Mouse (Mus musculus) testis, postnatal 10 days (tissue): Measurements from ENCODE around the gene Sh3gl1.
A peak's percentile ranks its signal among the peaks of the same experiment; 100 is the strongest.

Experiments
- DNase-seq: peaks from one replicate; pipeline ENCODE4 v3.0.0; 2021; ENCODE audit warnings: low spot score

The Sh3gl1 gene

DNA sequence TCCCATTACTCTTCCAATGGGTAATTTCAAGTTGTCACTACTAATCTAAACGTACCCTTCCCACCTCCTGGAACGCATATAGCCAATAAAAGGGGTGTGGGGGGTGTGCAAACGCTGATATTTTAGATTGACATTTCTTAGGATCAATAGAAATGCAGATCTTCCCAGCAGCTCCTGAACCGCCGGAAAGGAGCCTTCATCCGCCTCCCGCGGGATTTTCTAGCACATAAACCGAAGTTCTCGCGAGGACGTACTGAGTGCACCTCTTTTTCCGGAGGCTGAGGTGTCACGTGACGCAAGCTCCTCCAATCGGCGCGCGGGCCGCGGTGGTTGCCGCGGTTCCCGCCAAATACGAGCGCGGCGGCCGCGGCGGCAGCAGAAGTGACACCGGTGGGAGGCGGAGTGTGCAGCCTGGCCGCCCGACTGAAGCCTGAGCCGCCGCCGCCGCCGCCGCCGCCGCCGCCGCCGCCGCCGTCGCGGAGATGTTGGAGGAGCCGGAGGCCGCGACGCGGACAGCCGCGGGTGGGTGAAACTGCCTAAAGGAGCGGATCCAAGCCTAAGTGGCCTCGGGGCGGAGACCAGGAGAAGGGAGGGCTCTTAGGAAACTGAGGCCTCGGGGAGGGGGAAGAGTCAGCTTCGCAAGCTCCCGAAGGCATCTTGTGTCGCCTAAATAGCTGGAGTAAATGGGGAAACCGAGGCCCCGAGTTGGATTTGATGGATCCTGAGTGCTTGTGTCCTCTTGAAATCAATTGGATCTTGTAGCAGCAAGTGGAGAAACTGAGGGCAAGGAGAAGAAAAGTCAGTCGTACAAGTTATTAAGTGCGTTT, 3.8 kb upstream of the Sh3gl1 start, which contains the start of gene Chaf1a:
Chaf1a (plus strand) TSS at position 410 of the 827 bp plus-strand sequence.
- DNase-seq: peak; percentile 96

DNA sequence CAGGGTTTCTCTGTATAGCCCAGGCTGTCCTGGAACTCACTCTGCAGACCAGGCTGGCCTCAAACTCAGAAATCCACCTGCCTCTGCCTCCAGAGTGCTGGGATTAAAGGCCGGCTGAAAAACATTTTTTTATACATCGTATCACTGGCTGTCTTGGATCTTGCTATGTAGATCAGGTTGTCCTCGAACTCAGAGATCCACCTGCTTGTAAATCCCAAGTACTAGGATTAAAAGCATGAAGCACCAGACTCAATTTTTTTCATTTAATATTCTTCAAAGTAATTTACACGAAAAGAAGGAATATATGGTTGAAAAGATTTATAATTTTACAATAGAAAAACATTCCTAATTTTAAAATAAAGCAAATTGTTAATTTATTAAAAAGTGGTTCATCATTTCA, 2.9 kb upstream of the Sh3gl1 start:
- DNase-seq: no peak

DNA sequence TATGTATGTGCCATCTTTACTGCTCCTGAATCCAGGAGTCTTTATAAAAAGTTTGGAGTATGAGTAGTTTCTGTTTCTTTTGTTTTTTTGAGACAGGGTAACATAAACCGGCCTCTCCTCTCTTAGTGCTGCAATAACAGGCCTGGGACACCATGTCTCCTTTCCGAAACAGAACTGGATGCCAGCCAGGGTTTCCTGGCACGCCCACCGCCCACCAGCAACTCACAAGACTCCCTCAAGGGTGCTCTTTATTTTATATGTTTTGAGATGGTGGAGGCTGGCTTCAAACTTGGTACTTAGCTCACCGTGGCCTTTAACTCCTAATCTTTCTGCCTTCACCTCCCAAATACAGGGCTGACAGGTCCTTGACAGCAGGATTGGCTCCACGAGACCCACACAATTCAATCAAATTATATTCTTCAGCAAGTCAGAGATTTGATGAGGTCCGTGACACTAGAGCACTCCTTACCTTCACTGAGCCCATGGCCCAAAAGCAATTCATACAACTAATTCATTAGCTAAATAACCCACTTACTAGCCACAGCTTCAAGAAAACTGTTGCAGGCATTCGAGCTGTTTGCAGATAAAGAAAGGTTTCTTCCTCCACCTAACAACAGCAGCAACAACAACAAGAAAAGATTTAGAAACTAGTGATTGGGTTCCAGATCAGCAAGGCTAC, 2.3 kb upstream of the Sh3gl1 start:
- DNase-seq: peak; percentile 68

DNA sequence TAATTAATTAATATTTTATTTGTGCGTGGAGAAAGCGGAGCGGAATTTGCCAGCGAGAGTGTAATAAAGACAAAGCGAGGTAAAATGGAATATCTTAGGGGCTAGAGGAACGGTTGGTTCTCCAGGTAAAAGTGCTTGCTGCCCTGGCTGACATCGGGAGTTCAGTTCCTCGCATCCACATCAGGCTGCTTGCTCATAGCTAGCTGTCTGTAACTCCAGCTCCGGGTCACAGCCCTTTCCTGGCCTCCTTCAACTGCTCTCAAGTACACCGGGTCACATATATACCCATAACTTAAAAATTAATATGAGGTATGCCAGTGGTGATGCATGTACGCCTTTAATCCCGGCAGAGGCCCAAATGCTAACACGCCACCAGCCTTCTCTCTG, 459 bp upstream of the Sh3gl1 start:
- no peak for DNase-seq

DNA sequence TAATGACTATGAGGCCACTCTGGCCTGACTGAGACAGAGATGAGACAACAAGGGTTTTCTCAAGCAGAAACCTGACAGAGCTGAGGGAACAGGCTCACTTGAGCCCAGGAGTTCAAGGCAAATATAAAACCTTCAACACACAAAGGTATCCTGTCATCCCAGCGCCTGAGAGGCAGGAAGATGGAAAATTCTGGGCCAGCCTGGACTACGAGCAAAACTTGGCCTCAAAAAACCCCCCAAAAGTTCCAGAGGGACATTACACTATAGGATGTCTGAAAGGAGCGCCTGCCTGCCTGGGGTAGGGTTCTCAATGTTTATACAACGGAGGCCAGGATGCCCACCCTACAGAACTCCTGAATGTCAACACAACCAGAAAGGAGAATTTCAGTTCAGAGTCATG, 1.2 kb downstream of the Sh3gl1 start:
- no peak for DNase-seq

GRCm38 (mm10) chr17:56034726-56035100, 1.7 kb downstream of the Sh3gl1 start:
- no peak for DNase-seq

DNA sequence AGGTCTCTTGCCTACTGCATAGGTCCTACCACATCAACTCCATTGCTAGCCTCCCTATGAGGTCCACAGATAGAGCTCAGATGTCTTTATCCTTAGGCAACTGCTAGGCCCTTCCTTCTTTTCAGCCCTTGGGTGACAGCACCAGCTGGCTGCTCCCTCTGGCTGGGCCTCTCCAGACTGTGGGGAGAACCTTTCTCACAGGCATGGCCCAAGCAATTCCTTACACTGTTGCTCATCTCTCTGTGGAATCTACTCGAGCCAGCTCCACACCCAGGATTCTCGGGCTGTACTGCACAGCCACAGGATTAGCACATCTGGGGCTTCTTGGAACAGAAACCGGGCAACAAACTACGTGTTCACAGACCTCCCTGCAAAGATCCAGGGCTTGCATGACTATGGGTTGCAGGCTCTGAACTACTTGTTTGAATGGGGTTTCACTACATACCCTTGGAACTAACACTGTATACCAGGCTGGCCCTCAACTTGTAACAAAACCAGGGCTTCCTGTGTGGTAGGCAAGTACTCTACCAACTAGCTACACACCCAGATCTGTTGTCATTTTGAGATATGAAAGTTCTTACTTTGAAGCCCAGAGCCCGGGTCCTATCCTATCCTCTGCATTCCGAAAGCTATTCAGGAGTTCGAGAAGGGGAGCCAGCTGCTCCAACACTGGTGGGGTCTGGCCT, 2.3 kb downstream of the Sh3gl1 start:
- DNase-seq: no peak

DNA sequence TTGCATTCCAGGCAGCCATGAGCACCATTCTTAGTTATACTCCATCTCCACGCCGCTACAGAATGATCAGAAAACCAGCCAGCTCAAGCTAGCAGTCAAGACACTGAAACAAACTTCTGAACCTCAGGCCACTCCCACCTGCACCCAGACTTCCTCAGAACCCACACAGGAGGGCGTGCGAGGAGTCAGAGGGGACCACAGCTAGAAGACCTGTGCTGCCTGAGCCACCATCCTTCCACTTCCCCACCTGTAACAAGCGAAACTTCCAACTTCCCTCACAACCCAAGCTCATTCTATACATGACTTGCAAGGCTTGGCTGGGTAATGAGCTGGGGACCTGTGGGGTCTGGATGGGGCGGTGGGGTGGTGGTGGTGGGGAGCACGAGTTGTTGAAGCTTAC, 3.6 kb downstream of the Sh3gl1 start:
- no peak for DNase-seq

DNA sequence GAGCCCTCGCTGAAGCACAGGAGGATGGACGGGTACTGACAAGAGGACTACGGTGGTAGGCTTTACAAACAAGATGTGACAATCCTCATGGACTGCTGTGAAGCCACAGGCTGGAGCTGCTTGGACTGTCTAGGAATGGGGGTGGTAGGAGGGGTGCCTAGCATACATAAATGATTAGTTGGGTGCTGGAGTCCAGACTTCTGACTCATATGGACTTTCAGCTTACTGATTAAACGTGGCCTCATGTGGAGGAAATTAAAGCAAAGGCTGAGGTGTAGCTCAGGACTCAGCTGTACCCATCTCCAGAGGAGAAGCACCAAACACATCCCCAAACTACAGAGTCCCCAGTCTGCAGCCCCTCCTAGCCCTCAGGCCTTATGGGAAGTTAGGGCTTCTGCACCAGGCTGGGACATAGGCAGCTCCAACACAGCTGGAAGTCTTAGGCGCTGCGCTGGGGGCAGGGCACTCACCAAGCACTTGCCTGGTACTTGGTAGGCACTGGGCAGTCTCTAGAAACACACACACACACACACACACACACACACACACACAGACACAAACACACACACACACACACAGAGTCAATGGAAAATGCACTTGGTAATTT, 4.2 kb downstream of the Sh3gl1 start:
- DNase-seq: no peak

DNA sequence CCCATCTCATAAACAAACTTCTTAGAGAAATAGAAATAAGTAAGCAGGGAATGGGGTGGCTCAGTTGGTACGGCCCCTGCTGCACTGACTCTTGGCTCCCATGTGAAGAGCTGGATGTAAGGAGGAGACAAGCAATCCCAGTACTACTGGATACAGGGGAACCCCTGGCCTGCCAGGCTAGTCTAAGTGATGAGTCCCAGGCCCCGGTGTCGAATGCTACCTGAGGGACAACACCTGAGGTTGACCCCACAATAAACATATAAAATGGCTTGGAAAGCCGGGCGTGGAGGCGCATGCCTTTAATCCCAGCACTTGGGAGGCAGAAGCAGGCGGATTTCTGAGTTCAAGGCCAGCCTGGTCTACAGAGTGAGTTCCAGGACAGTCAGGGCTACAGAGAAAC, 5.0 kb downstream of the Sh3gl1 start:
- no peak for DNase-seq

DNA sequence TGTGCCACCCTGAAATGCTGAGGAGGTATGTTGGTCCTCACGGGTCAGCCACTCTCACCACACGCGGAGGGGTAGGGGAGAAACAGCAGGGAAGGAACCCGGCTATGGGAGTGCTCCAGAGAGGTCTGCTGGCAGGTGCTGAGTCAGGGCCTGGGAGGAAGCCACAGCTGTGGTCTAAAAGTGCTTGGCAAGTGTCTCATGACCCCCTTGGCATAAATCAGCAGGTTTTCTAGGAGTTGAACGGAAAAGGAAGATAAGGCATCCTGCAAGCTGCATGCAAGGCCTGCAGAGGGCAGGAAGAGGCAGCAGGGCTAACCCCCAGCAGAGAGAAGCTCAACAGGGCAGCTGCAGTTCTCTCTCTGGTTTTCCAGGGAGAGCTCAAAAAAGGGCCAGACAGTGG, 5.5 kb downstream of the Sh3gl1 start:
- DNase-seq: no peak

DNA sequence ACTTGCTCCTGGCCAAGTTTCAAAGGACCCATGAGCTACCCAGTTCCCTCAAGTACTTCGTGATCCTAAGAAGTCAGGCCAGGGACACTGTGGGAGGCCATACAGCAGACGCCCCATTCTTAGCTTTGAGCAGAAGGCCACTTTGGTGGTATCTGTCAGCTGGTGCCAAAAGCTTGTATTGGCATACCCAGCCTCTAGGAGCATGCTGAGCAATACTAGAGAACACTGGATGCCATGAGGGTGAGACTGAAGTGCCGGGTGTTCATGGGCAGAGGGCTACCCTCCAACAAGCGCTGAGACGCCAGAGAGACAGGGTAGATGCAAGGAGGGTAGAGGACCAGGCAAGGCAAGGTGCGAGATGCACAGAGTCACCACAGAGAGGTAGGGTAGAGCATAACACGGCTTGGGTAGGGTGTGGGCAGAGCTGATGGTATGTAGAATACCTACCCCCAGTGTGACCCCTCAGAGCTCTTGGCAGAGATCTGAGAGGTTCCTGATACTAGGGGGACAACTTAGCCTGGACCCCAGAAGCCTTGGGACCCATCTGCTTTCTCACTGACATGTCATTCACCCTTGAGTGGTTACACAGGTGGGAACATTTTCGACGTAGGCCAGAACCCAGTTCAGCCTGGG, 6.1 kb downstream of the Sh3gl1 start:
- DNase-seq: no peak

GRCm38 (mm10) chr17:56027801-56028441, 8.5 kb downstream of the Sh3gl1 start:
- no peak for DNase-seq

- no peak for DNase-seq
These were observed 9.6 kb downstream of the Sh3gl1 start for GRCm38 (mm10) chr17:56026881-56027280.

- DNase-seq: no peak
These were observed 10.1 kb downstream of the Sh3gl1 start for GRCm38 (mm10) chr17:56026303-56026702.

- no peak for DNase-seq
These were observed 11.5 kb downstream of the Sh3gl1 start for GRCm38 (mm10) chr17:56024931-56025330.

DNA sequence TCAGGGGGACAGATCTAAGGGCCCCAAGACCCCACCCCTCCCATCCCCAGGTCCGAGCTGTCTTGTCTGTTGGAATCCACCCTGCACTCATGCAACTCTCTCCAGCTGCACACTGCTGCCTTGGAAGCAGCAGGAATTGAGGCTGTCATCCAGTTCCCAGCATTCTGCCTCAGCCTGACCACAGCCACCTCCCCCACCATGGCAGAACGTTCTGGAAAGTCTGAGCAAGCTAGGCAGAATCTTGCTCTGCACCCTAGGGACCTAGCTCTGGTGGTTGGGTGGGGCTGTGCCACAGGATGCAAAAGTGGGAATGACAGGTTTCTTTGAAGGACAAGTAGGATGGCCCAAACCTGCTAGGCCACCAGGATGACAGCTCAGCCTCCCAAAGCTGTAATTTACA, 12.0 kb downstream of the Sh3gl1 start:
- no peak for DNase-seq

DNA sequence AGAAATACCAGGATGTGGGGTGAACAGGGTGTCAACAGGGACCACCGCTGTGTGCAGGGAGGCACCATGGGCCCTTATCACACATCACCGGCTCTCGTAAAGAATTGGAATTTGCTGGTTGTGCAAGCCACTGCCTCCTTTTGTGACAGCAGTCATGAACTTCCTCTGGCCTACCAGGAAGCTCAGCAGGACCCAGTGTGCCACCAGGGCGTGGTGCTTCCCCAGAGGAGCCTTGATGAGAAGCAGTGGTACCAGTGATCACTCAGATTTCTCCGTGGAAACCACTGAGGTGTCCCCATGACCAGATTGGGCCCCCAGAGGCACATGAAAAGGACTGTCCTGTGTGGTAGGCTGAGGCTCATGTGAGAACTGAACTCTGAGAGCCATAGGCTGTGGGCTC, 13.0 kb downstream of the Sh3gl1 start:
- no peak for DNase-seq

GRCm38 (mm10) chr17:56022989-56023290, 13.5 kb downstream of the Sh3gl1 start:
- no peak for DNase-seq

- no peak for DNase-seq
These were observed 14.1 kb downstream of the Sh3gl1 start for GRCm38 (mm10) chr17:56022131-56022988.
